Mouse (Mus musculus) limb, embryonic 15.5 days (tissue): ENCODE data around the gene Ptgfrn. TPM values are rescaled to one million over a fixed set of nuclear protein-coding genes. Genes with fewer than 3 reads are reported as not detected.

Experiments
- ATAC-seq: fragments of 200-750 bp; cut with Nextera tagmentation; 2 replicates; pipeline ENCODE4 v1.8.0; 2017; ENCODE audit warnings: low read depth, moderate TSS enrichment; ENCODE audit not compliant: insufficient number of reproducible peaks, low FRiP score, low TSS enrichment
- H3K27ac ChIP-seq: fragments of 300-500 bp; sonication (generic); 2 replicates; pipeline ENCODE4 v1.5.1; 2015; ENCODE audit warnings: moderate library complexity, mild to moderate bottlenecking, inconsistent platforms
- H3K27me3 ChIP-seq: fragments of 300-500 bp; sonication (generic); 2 replicates; pipeline ENCODE4 v1.6.1; 2015; ENCODE audit warnings: inconsistent platforms
- H3K36me3 ChIP-seq: fragments of 300-500 bp; sonication (generic); 2 replicates; pipeline ENCODE4 v1.6.1; 2015; ENCODE audit warnings: inconsistent platforms
- H3K4me1 ChIP-seq: fragments of 300-500 bp; sonication (generic); 2 replicates; pipeline ENCODE4 v1.6.1; 2015; ENCODE audit warnings: inconsistent platforms
- H3K4me2 ChIP-seq: fragments of 300-500 bp; sonication (generic); 2 replicates; pipeline ENCODE4 v1.6.1; 2015; ENCODE audit warnings: mild to moderate bottlenecking, inconsistent platforms
- H3K4me3 ChIP-seq: fragments of 300-500 bp; sonication (generic); 2 replicates; pipeline ENCODE4 v1.5.1; 2015; ENCODE audit warnings: mild to moderate bottlenecking, inconsistent platforms
- H3K9ac ChIP-seq: fragments of 300-500 bp; sonication (generic); 2 replicates; pipeline ENCODE4 v1.6.1; 2015; ENCODE audit warnings: inconsistent platforms
- H3K9me3 ChIP-seq: fragments of 300-500 bp; sonication (generic); 2 replicates; pipeline ENCODE4 v1.6.1; 2016; ENCODE audit warnings: inconsistent platforms
- WGBS: fragments of 180-500 bp; shearing (Covaris S2); methylation state at CpG from one replicate; pipeline ENCODE4 v1.1.7; 2015; 5-methylcytosine and 5-hydroxymethylcytosine counted together
- polyA plus RNA-seq: library from polyadenylated mRNA; unstranded; fragments of >200 nt; fragmentation: Nextera tagmentation; extraction: Ambion mirVana; gene quantifications from 2 replicates; pipeline ENCODE4 v1.2.1, GENCODE M21; 2015

Ptgfrn gene
- polyA plus RNA-seq, 1 experiment from 2014 or later: 7.8 TPM

GRCm38 (mm10) chr3:101010589-101011202 lies 99.4 kb downstream of the Ptgfrn start:
- Histone ChIP-seq H3K4me1 (peaks cover 19% of the 10 kb centered on the region; the same call in 1 of the 2 replicates), H3K27me3 (no peaks in the 10 kb centered on the region), H3K36me3 (no peaks in the 10 kb centered on the region), H3K9me3 (no peaks in the 10 kb centered on the region), H3K4me3 (no peak overlapping the region), H3K9ac (no peak overlapping the region), H3K27ac (no peak overlapping the region), H3K4me2 (no peak overlapping the region)
- ATAC-seq: no peak; the same call in 1 of the 2 replicates
- 77% methylated on average over 4 of the region's 4 CpGs for WGBS

GRCm38 (mm10) chr3:101007112-101007782 lies 102.8 kb downstream of the Ptgfrn start:
- Histone ChIP-seq H3K4me3 (no peak overlapping the region), H3K9me3 (no peaks in the 10 kb centered on the region), H3K27me3 (no peaks in the 10 kb centered on the region), H3K4me2 (no peak overlapping the region), H3K27ac (no peak overlapping the region), H3K4me1 (peaks cover 14% of the 10 kb centered on the region; the same call in 1 of the 2 replicates), H3K9ac (no peak overlapping the region), H3K36me3 (no peaks in the 10 kb centered on the region)
- WGBS: 49% methylated on average over 5 of the region's 5 CpGs
- no peak for ATAC-seq

- peaks cover 12% of the 10 kb centered on the region; the same call in 1 of the 2 replicates for H3K4me1 ChIP-seq
- H3K27ac ChIP-seq: no peak overlapping the region
- no peaks in the 10 kb centered on the region for H3K9me3 ChIP-seq
- 45% methylated on average over 6 of the region's 6 CpGs for WGBS
- no peaks in the 10 kb centered on the region for H3K27me3 ChIP-seq
- no peak for ATAC-seq
- H3K4me3 ChIP-seq: no peak overlapping the region
- H3K36me3 ChIP-seq: no peaks in the 10 kb centered on the region
- H3K9ac ChIP-seq: no peak overlapping the region
- no peak overlapping the region for H3K4me2 ChIP-seq
These were observed 104.7 kb downstream of the Ptgfrn start for GRCm38 (mm10) chr3:101005392-101005791.

GRCm38 (mm10) chr3:101003575-101004356 lies 106.3 kb downstream of the Ptgfrn start:
- no peak for ATAC-seq
- WGBS: 79% methylated on average over 15 of the region's 15 CpGs
- no peaks in the 10 kb centered on the region for H3K9me3 ChIP-seq

GRCm38 (mm10) chr3:100999732-101000131 lies 110.3 kb downstream of the Ptgfrn start:
- Histone ChIP-seq H3K27ac (no peak overlapping the region), H3K27me3 (no peaks in the 10 kb centered on the region), H3K4me3 (no peak overlapping the region), H3K9ac (no peak overlapping the region), H3K36me3 (no peaks in the 10 kb centered on the region), H3K9me3 (no peaks in the 10 kb centered on the region), H3K4me1 (peaks cover 13% of the 10 kb centered on the region), H3K4me2 (no peak overlapping the region)
- no peak for ATAC-seq
- WGBS: 47% methylated on average over 2 of the region's 2 CpGs

More at GRCm38 (mm10) chr3:101003575-101004356, 106.3 kb downstream of the Ptgfrn start:
- Histone ChIP-seq H3K27me3 (no peaks in the 10 kb centered on the region), H3K36me3 (no peaks in the 10 kb centered on the region), H3K27ac (no peak overlapping the region), H3K9ac (no peak overlapping the region), H3K4me2 (no peak overlapping the region), H3K4me1 (peaks cover 16% of the 10 kb centered on the region; the same call in 1 of the 2 replicates), H3K4me3 (no peak overlapping the region)

- H3K9me3 ChIP-seq: no peaks in the 10 kb centered on the region
- peaks cover 13% of the 10 kb centered on the region for H3K4me1 ChIP-seq
- H3K4me3 ChIP-seq: no peak overlapping the region
- 16% methylated on average over 6 of the region's 6 CpGs for WGBS
- no peak overlapping the region for H3K9ac ChIP-seq
- H3K36me3 ChIP-seq: no peaks in the 10 kb centered on the region
- no peak overlapping the region for H3K27ac ChIP-seq
- H3K27me3 ChIP-seq: no peaks in the 10 kb centered on the region
- H3K4me2 ChIP-seq: no peak overlapping the region
- no peak for ATAC-seq
These were observed 111.2 kb downstream of the Ptgfrn start for GRCm38 (mm10) chr3:100998904-100999340.

GRCm38 (mm10) chr3:100997785-100998570 lies 112.1 kb downstream of the Ptgfrn start:
- Histone ChIP-seq H3K4me3 (no peak overlapping the region), H3K36me3 (no peaks in the 10 kb centered on the region), H3K4me2 (no peak overlapping the region), H3K4me1 (peaks cover 10% of the 10 kb centered on the region), H3K27me3 (no peaks in the 10 kb centered on the region), H3K9me3 (no peaks in the 10 kb centered on the region), H3K9ac (no peak overlapping the region), H3K27ac (no peak overlapping the region)
- WGBS: 62% methylated on average over 10 of the region's 10 CpGs
- no peak for ATAC-seq

- H3K4me3 ChIP-seq: no peak overlapping the region
- 0 out of 2 replicates have a peak, but pooled peaks have one; percentile 27 for ATAC-seq
- H3K9ac ChIP-seq: no peak overlapping the region
- H3K27ac ChIP-seq: no peak overlapping the region
- peaks cover 10% of the 10 kb centered on the region for H3K4me1 ChIP-seq
- H3K36me3 ChIP-seq: no peaks in the 10 kb centered on the region
- H3K9me3 ChIP-seq: no peaks in the 10 kb centered on the region
- no peak overlapping the region for H3K4me2 ChIP-seq
- 85% methylated on average over 4 of the region's 4 CpGs for WGBS
- no peaks in the 10 kb centered on the region for H3K27me3 ChIP-seq
These were observed 115.8 kb downstream of the Ptgfrn start for GRCm38 (mm10) chr3:100994252-100994651.

GRCm38 (mm10) chr3:100993718-100994117 lies 116.4 kb downstream of the Ptgfrn start:
- Histone ChIP-seq H3K9ac (no peak overlapping the region), H3K4me2 (no peak overlapping the region), H3K4me3 (no peak overlapping the region), H3K27ac (no peak overlapping the region), H3K36me3 (no peaks in the 10 kb centered on the region), H3K4me1 (peaks cover 6% of the 10 kb centered on the region), H3K27me3 (no peaks in the 10 kb centered on the region), H3K9me3 (no peaks in the 10 kb centered on the region)
- 52% methylated on average over 15 of the region's 15 CpGs for WGBS
- ATAC-seq: no peak

- 76% methylated on average over 7 of the region's 7 CpGs for WGBS
- ATAC-seq: no peak
- Histone ChIP-seq H3K4me1 (peaks cover 5% of the 10 kb centered on the region), H3K27me3 (no peaks in the 10 kb centered on the region), H3K27ac (no peak overlapping the region), H3K9ac (no peak overlapping the region), H3K9me3 (no peaks in the 10 kb centered on the region), H3K4me2 (no peak overlapping the region), H3K4me3 (no peak overlapping the region), H3K36me3 (no peaks in the 10 kb centered on the region)
These were observed 116.9 kb downstream of the Ptgfrn start for GRCm38 (mm10) chr3:100993158-100993557.
